Mouse (Mus musculus) G1E (cell line): ENCODE measurements around the gene Bcar3. TPM values are rescaled to one million over a fixed set of nuclear protein-coding genes. Genes with fewer than 3 reads are reported as not detected.

ENCODE experiments used
- ATAC-seq: 2 replicates; pipeline ENCODE4 v1.8.0; 2016; ENCODE audit warnings: mild to moderate bottlenecking; ENCODE audit not compliant: insufficient number of reproducible peaks, poor library complexity, low FRiP score, severe bottlenecking; ENCODE audit errors: extremely low read depth
- DNase-seq: peaks from one replicate; pipeline ENCODE4 v3.0.0; 2012; ENCODE audit warnings: low spot score
- H3K27me3 ChIP-seq: 2 replicates; pipeline ENCODE4 v1.6.1; 2012; ENCODE audit warnings: mild to moderate bottlenecking, low read length, inconsistent platforms; ENCODE audit not compliant: insufficient read depth
- H3K36me3 ChIP-seq: replicated peaks from 2 replicates; pipeline ENCODE3; 2012; ENCODE audit warnings: mild to moderate bottlenecking, inconsistent platforms
- H3K4me1 ChIP-seq: 2 replicates; pipeline ENCODE4 v1.6.1; 2012; ENCODE audit warnings: low read depth, low read length, inconsistent platforms, mixed read lengths; ENCODE audit not compliant: insufficient read depth
- H3K4me3 ChIP-seq: 2 replicates; pipeline ENCODE4 v1.5.1; 2012; ENCODE audit warnings: low read depth, mild to moderate bottlenecking, inconsistent platforms, low read length, moderate library complexity, mixed read lengths
- H3K9me3 ChIP-seq: replicated peaks from 2 replicates; pipeline ENCODE4 v1.6.1; 2012; ENCODE audit warnings: inconsistent platforms
- CTCF ChIP-seq: IDR thresholded peaks from 2 replicates; pipeline ENCODE4 v1.5.1; 2012; ENCODE audit warnings: low read depth, low read length, inconsistent platforms, mixed read lengths
- GATA1 ChIP-seq: IDR thresholded peaks from 2 replicates; pipeline ENCODE4 v1.6.1; 2012; ENCODE audit warnings: borderline replicate concordance, low read length, inconsistent platforms, mixed read lengths
- GATA2 ChIP-seq: IDR thresholded peaks from 2 replicates; pipeline ENCODE4 v1.6.1; 2012; ENCODE audit warnings: low read depth, low read length, inconsistent platforms, borderline replicate concordance
- POLR2AphosphoS5 ChIP-seq: IDR thresholded peaks from 2 replicates; pipeline ENCODE4 v1.6.1; 2012; ENCODE audit warnings: low read depth, low read length, inconsistent platforms; ENCODE audit not compliant: insufficient replicate concordance
- TAL1 ChIP-seq: conservative IDR thresholded peaks from 2 replicates; pipeline ENCODE4 v1.6.1; 2012; ENCODE audit warnings: low read depth, low read length, inconsistent platforms, mixed read lengths
- polyA plus RNA-seq: library from polyadenylated mRNA; stranded (reverse); fragments of >175 nt; gene quantifications from 2 replicates; pipeline ENCODE4 v1.2.3, GENCODE M21; 2012
- total RNA-seq, 2 experiments: library from RNA; stranded (forward) in 1 of 2; stranded (reverse) in 1 of 2; fragments of 200-1000 nt in 1 of 2; fragments of >200 nt in 1 of 2; fragmentation: Nextera tagmentation in 1 of 2; gene quantifications; 2 replicates each; pipeline ENCODE4 v1.2.3; 2014 to 2017

The Bcar3 gene
- total and polyA plus RNA-seq, 3 experiments: 0.27 TPM; not detected in 2

GRCm38 (mm10) chr3:122460848-122461511 is 167.0 kb downstream of the Bcar3 start:
- DNase-seq: no peak
- TF ChIP-seq GATA1 (no peak), CTCF (no peak), GATA2 (no peak), TAL1 (no peak), POLR2AphosphoS5 (no peak)
- Histone ChIP-seq H3K27me3 (no peaks in the 10 kb centered on the region; the same call in 1 of the 2 replicates), H3K4me3 (no peak overlapping the region), H3K9me3 (no peaks in the 10 kb centered on the region), H3K4me1 (no peaks in the 10 kb centered on the region), H3K36me3 (no peaks in the 10 kb centered on the region)
- no peak; the same call in 1 of the 2 replicates for ATAC-seq

GRCm38 (mm10) chr3:122461512-122461881 is 167.6 kb downstream of the Bcar3 start:
- no peak for TF ChIP-seq TAL1
- TF ChIP-seq GATA1: no peak
- TF ChIP-seq POLR2AphosphoS5: no peak
- TF ChIP-seq GATA2: no peak
- TF ChIP-seq CTCF: no peak
- H3K27me3 ChIP-seq: no peaks in the 10 kb centered on the region; the same call in 1 of the 2 replicates
- no peaks in the 10 kb centered on the region for H3K36me3 ChIP-seq
- no peaks in the 10 kb centered on the region for H3K4me1 ChIP-seq
- H3K9me3 ChIP-seq: no peaks in the 10 kb centered on the region
- ATAC-seq (no peak), DNase-seq (no peak)
- H3K4me3 ChIP-seq: no peak overlapping the region

DNA sequence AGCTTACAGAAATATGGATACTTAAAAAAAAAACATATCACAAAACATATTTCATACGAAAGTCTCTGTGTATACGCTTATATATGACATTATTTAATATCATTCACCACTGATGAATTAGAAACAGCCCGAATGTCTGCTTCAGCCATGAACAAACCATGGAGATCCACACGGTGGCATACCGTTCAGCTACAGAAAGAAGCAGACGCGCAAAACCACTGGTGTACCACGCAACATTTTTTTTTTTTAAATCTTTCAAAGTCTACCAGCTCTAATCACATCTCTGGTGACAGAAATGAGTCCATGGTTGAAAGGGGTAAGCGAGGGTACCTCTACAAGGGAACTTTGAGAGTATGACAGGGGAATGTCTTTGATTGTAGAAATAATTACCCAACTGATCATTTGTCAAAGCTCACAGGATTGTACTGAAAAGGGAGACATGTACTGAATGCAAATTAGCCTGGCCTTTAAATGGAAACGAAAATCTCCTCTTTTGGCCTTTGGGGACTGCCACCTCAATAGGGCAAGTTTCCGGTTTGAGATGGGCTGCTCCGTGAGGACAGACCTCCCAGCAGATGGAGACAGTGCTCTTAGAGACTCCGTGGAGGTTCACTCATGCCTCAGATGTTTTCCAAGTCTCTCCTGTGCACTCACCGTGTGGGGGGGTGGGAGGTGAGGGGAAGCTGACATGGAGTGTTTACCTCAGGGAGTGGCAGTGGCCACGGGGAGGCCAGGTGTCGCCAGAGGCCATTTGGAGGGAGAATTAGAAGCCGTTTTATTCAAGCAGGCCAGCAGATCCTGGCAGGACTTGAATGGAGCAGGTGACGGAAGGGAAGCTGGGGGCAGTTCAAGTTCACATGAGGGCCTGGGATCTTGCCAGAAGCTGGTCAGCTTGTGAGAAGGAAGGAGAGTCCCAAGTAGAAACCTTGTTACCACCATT is 168.3 kb downstream of the Bcar3 start:
- ATAC-seq: no peak
- TF ChIP-seq POLR2AphosphoS5 (no peak), GATA2 (no peak), CTCF (no peak), GATA1 (no peak), TAL1 (no peak)
- H3K27me3 ChIP-seq: no peaks in the 10 kb centered on the region; the same call in 1 of the 2 replicates
- no peaks in the 10 kb centered on the region for H3K4me1 ChIP-seq
- H3K9me3 ChIP-seq: no peaks in the 10 kb centered on the region
- no peak overlapping the region for H3K4me3 ChIP-seq
- DNase-seq: no peak
- no peaks in the 10 kb centered on the region for H3K36me3 ChIP-seq

- ATAC-seq (no peak), DNase-seq (no peak)
- Histone ChIP-seq H3K36me3 (no peaks in the 10 kb centered on the region), H3K27me3 (no peaks in the 10 kb centered on the region; the same call in 1 of the 2 replicates), H3K4me1 (no peaks in the 10 kb centered on the region), H3K4me3 (no peak overlapping the region), H3K9me3 (no peaks in the 10 kb centered on the region)
- TF ChIP-seq GATA2 (no peak), CTCF (no peak), GATA1 (no peak), TAL1 (no peak), POLR2AphosphoS5 (no peak)
These were observed 169.2 kb downstream of the Bcar3 start for GRCm38 (mm10) chr3:122463166-122463565.

- H3K4me3 ChIP-seq: no peak overlapping the region
- H3K9me3 ChIP-seq: no peaks in the 10 kb centered on the region
- peak; percentile 34; the same call in 1 of the 2 replicates for ATAC-seq
- TF ChIP-seq POLR2AphosphoS5 (no peak), CTCF (peak; percentile 53)
- H3K4me1 ChIP-seq: no peaks in the 10 kb centered on the region
- no peaks in the 10 kb centered on the region for H3K36me3 ChIP-seq
- DNase-seq: peak; percentile 9
- H3K27me3 ChIP-seq: no peaks in the 10 kb centered on the region; the same call in 1 of the 2 replicates
These were observed 172.3 kb downstream of the Bcar3 start for GRCm38 (mm10) chr3:122466100-122466730.

DNA sequence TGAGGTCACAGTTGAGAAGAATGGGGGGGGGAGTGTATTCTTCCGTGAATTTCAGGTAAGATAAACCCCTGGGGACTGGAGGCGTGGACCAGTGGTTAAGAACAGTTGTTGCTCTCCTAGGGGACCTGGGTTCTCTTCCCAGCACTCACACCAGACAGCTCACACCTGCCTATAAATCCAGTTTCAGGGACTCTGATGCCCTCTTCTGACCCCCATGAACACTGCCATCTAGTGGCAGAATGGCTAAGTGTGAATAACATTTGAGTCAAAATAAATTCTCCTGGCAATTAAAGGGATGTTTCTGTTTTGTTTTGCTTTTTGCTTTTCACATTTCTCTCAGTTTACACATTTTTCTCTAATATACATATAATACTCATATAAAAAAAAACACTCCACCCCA is 174.0 kb downstream of the Bcar3 start:
- Histone ChIP-seq H3K4me1 (no peaks in the 10 kb centered on the region), H3K27me3 (no peaks in the 10 kb centered on the region), H3K9me3 (no peaks in the 10 kb centered on the region), H3K36me3 (no peaks in the 10 kb centered on the region), H3K4me3 (no peak overlapping the region)
- DNase-seq (no peak), ATAC-seq (no peak)
- TF ChIP-seq CTCF (0 out of 2 replicates have a peak, but pooled peaks have one; percentile 21), GATA1 (no peak)
